Mouse (Mus musculus) forebrain, postnatal 0 days (tissue): ENCODE data around the gene Ipmk. TPM values are rescaled to one million over a fixed set of nuclear protein-coding genes. Genes with fewer than 3 reads are reported as not detected.

ENCODE experiments used
- ATAC-seq: fragments of 200-750 bp; cut with Nextera tagmentation; 2 replicates; pipeline ENCODE4 v1.8.0; 2017; ENCODE audit warnings: mild to moderate bottlenecking, moderate library complexity
- DNase-seq: peaks from one replicate; pipeline ENCODE4 v3.0.0-alpha.2; 2015
- H3K27ac ChIP-seq: fragments of 300-500 bp; sonication (generic); 2 replicates; pipeline ENCODE4 v1.5.1; 2014; ENCODE audit warnings: low read depth, mild to moderate bottlenecking, antibody characterized with exemption, low read length, moderate library complexity, mixed read lengths
- H3K27me3 ChIP-seq: fragments of 300-500 bp; sonication (generic); 2 replicates; pipeline ENCODE4 v1.6.1; 2014; ENCODE audit warnings: mild to moderate bottlenecking, low read length, mixed read lengths; ENCODE audit not compliant: insufficient read depth
- H3K36me3 ChIP-seq: fragments of 300-500 bp; sonication (generic); 2 replicates; pipeline ENCODE4 v1.6.1; 2014; ENCODE audit warnings: mild to moderate bottlenecking, moderate library complexity; ENCODE audit not compliant: insufficient read depth
- H3K4me1 ChIP-seq: fragments of 300-500 bp; sonication (generic); 2 replicates; pipeline ENCODE4 v1.6.1; 2014; ENCODE audit warnings: antibody characterized with exemption; ENCODE audit not compliant: insufficient read depth
- H3K4me2 ChIP-seq: fragments of 300-500 bp; sonication (generic); 2 replicates; pipeline ENCODE4 v1.6.1; 2014; ENCODE audit warnings: low read depth, mild to moderate bottlenecking, moderate library complexity
- H3K4me3 ChIP-seq: fragments of 300-500 bp; sonication (generic); 2 replicates; pipeline ENCODE4 v1.5.1; 2014; ENCODE audit warnings: low read depth, low read length, mixed read lengths
- H3K9ac ChIP-seq: fragments of 300-500 bp; sonication (generic); 2 replicates; pipeline ENCODE4 v1.6.1; 2014; ENCODE audit warnings: mild to moderate bottlenecking
- H3K9me3 ChIP-seq: fragments of 300-500 bp; sonication (generic); 2 replicates; pipeline ENCODE4 v1.6.1; 2016; ENCODE audit warnings: low read length
- CTCF ChIP-seq: sonication (generic); IDR thresholded peaks from 2 replicates; pipeline ENCODE4 v1.5.1; 2016; ENCODE audit warnings: antibody characterized with exemption, control low read depth, low read depth
- WGBS: fragments of 180-500 bp; shearing (Covaris S2); extraction: QIAGEN DNeasy Blood & Tissue Kit; methylation state at CpG from one replicate; pipeline ENCODE4 v1.1.7; 2014; 5-methylcytosine and 5-hydroxymethylcytosine counted together
- polyA plus RNA-seq: library from polyadenylated mRNA; unstranded; fragments of >200 nt; fragmentation: Nextera tagmentation; extraction: Ambion mirVana; gene quantifications from 2 replicates; pipeline ENCODE4 v1.2.1, GENCODE M21; 2015
- total RNA-seq: library from RNA; depleted of rRNA; stranded (reverse); fragments of >200 nt; gene quantifications from 2 replicates; pipeline ENCODE4 v1.2.3, GENCODE M21; 2014

The Ipmk gene
- total and polyA plus RNA-seq, 2 experiments from 2014 or later: 12.5 to 26.1 TPM

DNA sequence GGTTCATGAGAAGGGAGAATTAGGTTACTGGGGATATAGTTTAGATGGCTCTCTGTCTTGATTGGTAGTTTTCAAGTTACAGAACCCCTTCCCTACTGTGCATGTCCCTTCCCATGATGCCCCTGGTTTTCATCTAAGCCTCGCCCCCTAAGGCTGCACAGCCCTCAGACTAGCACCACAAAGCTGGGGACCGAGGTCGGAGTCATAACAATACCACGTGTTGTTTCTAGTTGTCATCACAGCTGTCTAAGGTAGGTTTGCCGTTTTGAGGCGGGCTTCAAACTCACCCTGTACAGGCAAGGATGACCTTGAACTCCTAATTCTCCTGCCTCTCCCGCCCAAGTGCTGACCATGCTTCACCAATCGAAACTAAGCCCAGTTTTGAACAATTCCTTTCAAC lies 52.4 kb downstream of the Ipmk start:
- Histone ChIP-seq H3K36me3 (no peaks in the 10 kb centered on the region), H3K9me3 (no peaks in the 10 kb centered on the region), H3K9ac (no peak overlapping the region), H3K27me3 (no peaks in the 10 kb centered on the region; the same call in 1 of the 2 replicates), H3K4me2 (no peak overlapping the region), H3K4me3 (no peak overlapping the region), H3K4me1 (no peaks in the 10 kb centered on the region), H3K27ac (no peak overlapping the region)
- 83% methylated on average over 8 of the region's 8 CpGs for WGBS
- ATAC-seq (no peak), DNase-seq (no peak)
- TF ChIP-seq CTCF: no peak

DNA sequence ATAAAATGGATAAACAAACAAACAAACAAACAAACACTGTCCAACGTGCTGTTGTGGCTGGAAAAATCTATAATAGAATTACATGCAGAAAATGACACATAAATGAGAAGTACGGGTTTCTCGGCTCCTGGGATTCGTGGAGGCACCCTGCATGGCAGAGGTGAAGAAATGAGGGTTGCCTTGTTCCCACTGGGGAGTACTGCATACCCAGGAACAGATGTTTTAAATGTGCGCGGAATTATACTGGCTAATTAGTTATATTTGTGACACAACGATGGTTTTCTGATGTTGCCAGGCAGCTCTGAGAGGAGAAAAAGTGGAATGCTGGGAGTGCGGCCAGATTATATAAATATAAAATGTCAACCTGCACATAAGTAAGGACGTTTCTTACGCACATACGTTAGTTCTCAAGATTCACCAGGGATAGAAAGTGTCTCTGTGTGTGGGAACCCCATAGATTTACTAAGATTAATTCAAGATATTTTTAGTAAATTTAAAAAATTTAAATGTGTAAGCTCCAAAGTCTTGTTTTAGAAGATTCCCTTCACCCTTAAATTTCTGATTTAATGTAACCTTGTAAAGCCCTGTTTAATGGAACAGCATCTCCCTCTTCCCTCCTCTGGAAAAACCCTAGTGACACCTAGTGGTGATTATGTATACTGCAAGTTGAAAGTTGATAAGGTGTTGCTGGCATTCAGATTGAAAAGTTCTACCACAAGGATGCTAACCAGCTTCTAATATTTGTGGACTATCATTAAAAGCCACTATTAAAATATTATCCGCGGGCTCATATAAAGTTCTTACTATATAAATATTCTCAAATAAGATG lies 53.5 kb downstream of the Ipmk start:
- H3K27me3 ChIP-seq: no peaks in the 10 kb centered on the region; the same call in 1 of the 2 replicates
- ATAC-seq (peak; percentile 79), DNase-seq (peak; percentile 77)
- no peaks in the 10 kb centered on the region for H3K36me3 ChIP-seq
- H3K4me1 ChIP-seq: no peaks in the 10 kb centered on the region
- no peak overlapping the region for H3K9ac ChIP-seq
- TF ChIP-seq CTCF: peak; percentile 92
- no peaks in the 10 kb centered on the region for H3K9me3 ChIP-seq
- H3K27ac ChIP-seq: no peak overlapping the region
- H3K4me3 ChIP-seq: no peak overlapping the region
- 57% methylated on average over 13 of the region's 13 CpGs for WGBS
- H3K4me2 ChIP-seq: no peak overlapping the region

DNA sequence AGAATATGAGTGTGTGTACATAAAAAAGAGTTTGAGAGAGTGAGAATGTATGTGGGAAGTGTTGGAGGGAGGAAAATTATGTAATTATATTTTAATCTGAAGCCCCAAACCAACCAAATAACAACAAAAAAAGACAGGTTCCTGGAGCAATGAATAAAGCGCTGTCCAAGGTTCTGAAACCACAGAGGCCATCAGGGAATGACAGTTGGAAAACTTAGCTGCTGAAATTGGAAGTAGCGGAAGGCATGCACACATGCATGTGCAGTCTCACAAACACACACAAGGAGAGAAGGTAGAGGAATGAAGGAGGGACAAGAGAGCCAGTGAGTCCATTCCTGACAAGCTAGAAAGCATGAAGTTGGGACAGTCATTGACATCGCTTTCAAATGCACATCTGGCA lies 56.1 kb downstream of the Ipmk start:
- no peaks in the 10 kb centered on the region; the same call in 1 of the 2 replicates for H3K27me3 ChIP-seq
- H3K4me1 ChIP-seq: no peaks in the 10 kb centered on the region
- no peaks in the 10 kb centered on the region for H3K36me3 ChIP-seq
- TF ChIP-seq CTCF: no peak
- DNase-seq (no peak), ATAC-seq (no peak)
- 71% methylated on average over 3 of the region's 3 CpGs for WGBS
- no peak overlapping the region for H3K4me3 ChIP-seq
- H3K27ac ChIP-seq: no peak overlapping the region
- H3K9me3 ChIP-seq: no peaks in the 10 kb centered on the region
- no peak overlapping the region for H3K4me2 ChIP-seq
- H3K9ac ChIP-seq: no peak overlapping the region

DNA sequence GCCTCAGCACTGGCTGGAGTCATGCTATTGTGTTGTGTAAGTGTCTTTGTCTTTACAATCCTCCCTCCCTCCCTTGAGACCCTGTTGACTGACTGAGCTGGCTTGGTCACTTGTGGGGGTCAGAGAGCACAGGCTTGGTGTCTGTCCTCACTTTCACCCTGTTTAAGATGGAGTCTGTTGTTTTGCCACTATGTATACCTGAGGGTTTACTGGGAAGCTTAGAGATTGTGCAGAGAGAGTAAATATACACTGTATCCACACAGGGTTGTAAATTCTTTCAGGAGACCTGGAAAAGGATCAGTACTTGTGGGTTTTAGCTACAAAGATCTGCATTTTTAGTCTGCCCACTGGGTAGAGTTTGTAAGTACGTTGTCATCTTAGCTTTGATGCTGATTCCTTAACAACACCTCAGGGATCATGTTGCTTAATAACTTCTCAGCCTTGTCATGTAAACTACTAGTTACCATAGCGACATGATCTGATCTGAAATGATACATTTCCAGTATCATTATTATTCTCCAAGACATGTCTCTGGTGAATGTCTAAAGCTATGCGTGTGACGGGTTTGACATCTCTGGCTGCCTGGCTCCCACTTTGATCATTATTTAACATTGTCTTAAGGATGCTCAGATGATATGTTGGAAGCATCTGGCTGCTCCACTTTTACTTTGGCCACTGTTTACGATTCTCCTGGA lies 58.1 kb downstream of the Ipmk start:
- no peaks in the 10 kb centered on the region for H3K27me3 ChIP-seq
- no peak overlapping the region for H3K4me2 ChIP-seq
- H3K4me3 ChIP-seq: no peak overlapping the region
- H3K9ac ChIP-seq: no peak overlapping the region
- ATAC-seq (peak; percentile 32; the same call in 1 of the 2 replicates), DNase-seq (no peak)
- no peak for TF ChIP-seq CTCF
- 74% methylated on average over 5 of the region's 5 CpGs for WGBS
- no peaks in the 10 kb centered on the region for H3K36me3 ChIP-seq
- H3K27ac ChIP-seq: no peak overlapping the region
- H3K4me1 ChIP-seq: no peaks in the 10 kb centered on the region
- no peaks in the 10 kb centered on the region for H3K9me3 ChIP-seq

DNA sequence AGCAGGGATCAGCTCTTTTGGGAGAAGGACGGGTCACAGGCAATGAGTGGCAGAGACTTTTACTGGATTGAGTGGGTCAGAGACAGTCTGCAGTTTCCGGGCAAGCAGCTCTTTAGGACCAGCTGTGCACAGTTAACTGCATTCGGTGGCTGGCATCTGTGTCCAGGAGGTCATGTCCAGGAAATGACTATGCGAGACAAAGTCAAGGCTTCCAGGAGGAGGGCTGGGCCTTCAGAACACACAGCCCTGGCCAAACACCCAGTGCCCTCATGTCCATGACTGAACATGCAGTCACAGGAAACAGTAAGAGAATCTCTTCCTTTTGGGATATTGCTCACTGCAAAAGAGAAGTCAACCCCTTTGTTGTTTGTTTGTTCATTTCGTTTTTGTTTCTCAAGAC lies 62.4 kb downstream of the Ipmk start:
- H3K4me2 ChIP-seq: no peak overlapping the region
- no peak overlapping the region for H3K9ac ChIP-seq
- no peaks in the 10 kb centered on the region for H3K27me3 ChIP-seq
- no peaks in the 10 kb centered on the region for H3K4me1 ChIP-seq
- H3K9me3 ChIP-seq: no peaks in the 10 kb centered on the region
- H3K27ac ChIP-seq: no peak overlapping the region
- no peaks in the 10 kb centered on the region for H3K36me3 ChIP-seq
- WGBS: 90% methylated on average over 5 of the region's 5 CpGs
- H3K4me3 ChIP-seq: no peak overlapping the region
- DNase-seq (no peak), ATAC-seq (no peak)
- no peak for TF ChIP-seq CTCF

DNA sequence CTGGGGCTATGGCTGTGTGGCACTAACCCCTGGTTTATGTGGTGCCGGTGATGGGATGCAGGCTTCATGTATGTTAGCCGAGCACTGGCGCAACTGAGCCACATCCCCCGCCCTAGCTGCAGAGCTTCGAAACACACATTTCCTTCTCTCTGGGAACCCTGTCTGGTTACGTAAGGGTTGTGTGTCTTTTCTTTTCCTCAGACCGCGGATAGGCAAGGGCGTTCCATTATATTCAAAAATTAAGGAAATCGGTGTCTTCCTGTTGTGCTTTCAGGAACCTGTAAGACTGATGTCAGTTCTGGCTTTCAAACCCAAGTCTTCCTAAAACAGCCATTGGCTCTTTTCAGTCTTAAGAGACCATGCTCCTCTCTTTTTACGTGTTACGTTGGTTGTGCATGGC lies 65.8 kb downstream of the Ipmk start:
- no peak overlapping the region for H3K4me3 ChIP-seq
- H3K36me3 ChIP-seq: no peaks in the 10 kb centered on the region
- H3K4me2 ChIP-seq: no peak overlapping the region
- no peaks in the 10 kb centered on the region for H3K27me3 ChIP-seq
- H3K9ac ChIP-seq: no peak overlapping the region
- DNase-seq: no peak
- H3K9me3 ChIP-seq: no peaks in the 10 kb centered on the region
- WGBS: 90% methylated on average over 12 of the region's 12 CpGs
- TF ChIP-seq CTCF: no peak
- ATAC-seq: no peak
- H3K27ac ChIP-seq: no peak overlapping the region
- H3K4me1 ChIP-seq: no peaks in the 10 kb centered on the region

DNA sequence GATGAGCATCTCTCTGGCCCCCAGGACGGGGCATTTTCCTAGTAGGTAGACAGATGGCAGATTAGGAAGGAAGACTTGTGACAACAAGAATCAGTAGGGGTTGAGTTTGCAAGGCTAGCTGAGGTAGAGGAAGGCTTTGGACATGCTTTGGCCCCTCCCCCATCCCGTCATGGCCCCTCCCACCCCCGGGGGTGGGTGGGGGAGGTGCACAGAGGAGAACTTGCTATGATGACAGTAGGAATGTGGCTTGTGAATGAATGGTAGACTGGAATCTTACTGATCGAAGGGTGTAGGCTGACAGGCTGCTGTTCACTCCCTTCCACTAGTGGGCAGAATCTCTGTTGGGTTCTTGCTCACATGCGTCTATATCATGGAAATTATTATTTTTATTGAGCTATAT lies 74.0 kb downstream of the Ipmk start:
- H3K4me2 ChIP-seq: no peak overlapping the region
- no peak overlapping the region for H3K9ac ChIP-seq
- H3K27ac ChIP-seq: no peak overlapping the region
- H3K36me3 ChIP-seq: no peaks in the 10 kb centered on the region
- DNase-seq (no peak), ATAC-seq (no peak)
- no peak overlapping the region for H3K4me3 ChIP-seq
- WGBS: 65% methylated on average over 5 of the region's 5 CpGs
- H3K4me1 ChIP-seq: no peaks in the 10 kb centered on the region
- H3K27me3 ChIP-seq: no peaks in the 10 kb centered on the region
- TF ChIP-seq CTCF: 0 out of 2 replicates have a peak, but pooled peaks have one; percentile 11
- H3K9me3 ChIP-seq: no peaks in the 10 kb centered on the region
